Mouse (Mus musculus) effector memory CD4-positive, alpha-beta T cell, adult 7 months (primary cell): ENCODE results near the gene Impad1. TPM values are rescaled to one million over a fixed set of nuclear protein-coding genes. Genes with fewer than 3 reads are reported as not detected.

Experiments
- polyA plus RNA-seq: library from polyadenylated mRNA; unstranded; fragments of 100-300 nt; shearing (Covaris generic); gene quantifications from one replicate; pipeline ENCODE4 v1.2.1, GENCODE M21; 2017

The Impad1 gene
- polyA plus RNA-seq, result 14.9 TPM

DNA sequence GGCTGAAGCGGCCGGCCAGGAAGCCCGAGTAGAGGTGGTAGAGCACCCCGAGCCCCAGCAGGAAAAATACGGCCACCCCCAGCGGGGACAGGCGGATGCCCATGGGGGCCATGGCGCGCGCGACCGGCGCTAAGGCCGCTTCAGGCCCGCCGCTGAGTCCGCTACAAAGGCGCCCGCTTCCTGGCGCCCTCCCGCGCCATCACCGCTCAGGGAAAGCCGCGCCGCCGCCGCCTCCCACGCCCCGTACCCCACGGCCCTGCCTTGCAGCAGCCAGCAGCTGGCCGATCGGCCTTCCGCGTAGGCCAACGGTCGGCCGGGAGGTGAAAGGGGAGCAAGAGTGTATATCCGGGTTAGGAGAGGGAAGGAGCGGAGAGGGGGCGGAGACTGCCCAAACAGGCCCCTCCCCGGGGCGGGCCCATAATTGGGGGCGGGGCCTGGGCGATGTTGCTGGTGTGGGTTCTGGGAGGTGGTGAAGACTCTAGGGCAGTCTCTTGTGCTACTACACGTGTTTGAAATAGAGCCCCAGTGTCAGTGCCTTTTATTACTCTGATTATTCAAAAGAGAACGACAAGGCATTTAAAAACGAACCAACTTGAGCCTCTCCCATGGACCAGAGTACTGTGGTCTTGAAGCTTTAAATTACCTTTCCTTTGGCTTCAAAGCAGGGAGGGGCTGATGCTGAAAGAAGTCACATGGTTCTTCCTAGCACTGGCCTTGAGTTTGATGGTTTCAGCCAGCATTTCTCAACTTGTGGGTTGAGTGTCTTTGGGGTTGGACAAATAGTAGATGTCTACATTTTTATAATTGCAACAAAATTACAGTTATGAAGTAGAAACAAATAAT is at the start of gene Impad1:
Impad1 (minus strand) TSS at position 364 of the 843 bp plus-strand sequence.

